Mouse (Mus musculus) midbrain, embryonic 15.5 days (tissue): ENCODE measurements around the gene Rnf39. TPM values are rescaled to one million over a fixed set of nuclear protein-coding genes. Genes with fewer than 3 reads are reported as not detected.

Experiments
- ATAC-seq: fragments of 200-750 bp; cut with Nextera tagmentation; replicated peaks from 2 replicates; pipeline ENCODE4 v1.8.0; 2017; ENCODE audit warnings: moderate TSS enrichment
- H3K27ac ChIP-seq: fragments of 300-500 bp; sonication (generic); 2 replicates; pipeline ENCODE4 v1.5.1; 2015; ENCODE audit warnings: mild to moderate bottlenecking, inconsistent platforms
- H3K27me3 ChIP-seq: fragments of 300-500 bp; sonication (generic); replicated peaks from 2 replicates; pipeline ENCODE4 v1.6.1; 2015; ENCODE audit warnings: inconsistent platforms
- H3K36me3 ChIP-seq: fragments of 300-500 bp; sonication (generic); replicated peaks from 2 replicates; pipeline ENCODE4 v1.6.1; 2015; ENCODE audit warnings: inconsistent platforms
- H3K4me1 ChIP-seq: fragments of 300-500 bp; sonication (generic); 2 replicates; pipeline ENCODE4 v1.6.1; 2015; ENCODE audit warnings: inconsistent platforms
- H3K4me2 ChIP-seq: fragments of 300-500 bp; sonication (generic); 2 replicates; pipeline ENCODE4 v1.6.1; 2015; ENCODE audit warnings: inconsistent platforms, mild to moderate bottlenecking, moderate library complexity
- H3K4me3 ChIP-seq: fragments of 300-500 bp; sonication (generic); 2 replicates; pipeline ENCODE4 v1.5.1; 2015; ENCODE audit warnings: mild to moderate bottlenecking, inconsistent platforms
- H3K9ac ChIP-seq: fragments of 300-500 bp; sonication (generic); 2 replicates; pipeline ENCODE4 v1.6.1; 2015; ENCODE audit warnings: mild to moderate bottlenecking, inconsistent platforms
- H3K9me3 ChIP-seq: fragments of 300-500 bp; sonication (generic); 2 replicates; pipeline ENCODE4 v1.6.1; 2016; ENCODE audit warnings: inconsistent platforms
- WGBS: fragments of 180-500 bp; shearing (Covaris S2); methylation state at CpG from one replicate; pipeline ENCODE4 v1.1.7; 2015; ENCODE audit warnings: mixed read lengths; 5-methylcytosine and 5-hydroxymethylcytosine counted together
- polyA plus RNA-seq: library from polyadenylated mRNA; unstranded; fragments of >200 nt; fragmentation: Nextera tagmentation; extraction: Ambion mirVana; gene quantifications from 2 replicates; pipeline ENCODE4 v1.2.1, GENCODE M21; 2015

Rnf39 gene
- polyA plus RNA-seq, 1 experiment from 2014 or later = 1.7 TPM

DNA sequence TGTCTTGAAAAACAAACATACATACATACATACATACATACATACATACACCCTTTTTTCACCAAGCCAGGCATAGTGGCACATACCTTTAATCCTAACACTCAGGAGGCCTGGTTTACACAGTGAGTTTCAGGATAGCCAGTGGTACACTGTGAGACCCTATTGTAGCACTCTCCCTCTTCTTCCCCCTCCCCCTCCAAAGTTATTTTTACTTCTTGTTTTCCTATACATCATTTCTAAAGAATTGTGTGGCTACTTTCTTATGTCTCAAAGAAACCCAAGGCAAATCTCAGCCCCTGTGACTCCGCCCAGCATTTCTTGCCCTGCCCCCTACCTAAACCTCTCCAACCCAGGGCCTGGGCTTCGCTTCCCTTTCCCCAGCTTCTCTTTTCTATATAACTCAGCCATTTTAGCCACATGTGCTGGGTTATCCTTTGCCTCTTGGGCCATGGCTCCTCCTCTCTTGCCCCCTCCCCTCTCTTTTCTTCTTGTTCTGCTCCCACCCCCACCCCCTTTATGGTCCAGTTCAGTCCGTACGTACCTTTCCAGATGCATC, 51.1 kb downstream of the Rnf39 start:
- Histone ChIP-seq H3K27ac (no peak overlapping the region), H3K9me3 (no peaks in the 10 kb centered on the region), H3K27me3 (peaks cover 6% of the 10 kb centered on the region), H3K4me3 (no peak overlapping the region), H3K9ac (no peak overlapping the region), H3K36me3 (no peaks in the 10 kb centered on the region), H3K4me2 (no peak overlapping the region), H3K4me1 (no peaks in the 10 kb centered on the region)
- 88% methylated on average over 4 of the region's 4 CpGs for WGBS
- no peak for ATAC-seq

DNA sequence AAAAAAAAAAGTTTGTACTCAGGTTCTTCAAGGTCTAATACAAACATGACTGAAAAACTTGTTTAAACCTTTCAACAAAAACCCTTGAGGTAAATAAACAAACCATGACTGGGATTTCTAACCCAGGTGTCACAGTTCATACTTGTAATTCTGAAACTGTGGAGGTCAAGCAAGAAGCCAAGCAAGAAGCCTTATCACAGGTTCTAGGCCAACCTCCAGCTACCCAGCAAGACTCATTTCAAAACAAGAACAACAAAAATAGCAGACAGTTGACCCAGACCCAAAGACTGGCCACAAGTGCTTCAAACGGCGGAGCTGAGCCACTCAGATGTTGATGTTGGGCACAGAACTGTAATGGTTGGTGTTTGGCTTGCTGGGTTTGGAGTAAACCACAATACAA, 51.8 kb downstream of the Rnf39 start:
- Histone ChIP-seq H3K4me3 (no peak overlapping the region), H3K27ac (no peak overlapping the region), H3K4me2 (no peak overlapping the region), H3K9ac (no peak overlapping the region), H3K27me3 (peaks cover 2% of the 10 kb centered on the region), H3K4me1 (no peaks in the 10 kb centered on the region), H3K9me3 (no peaks in the 10 kb centered on the region), H3K36me3 (no peaks in the 10 kb centered on the region)
- no peak for ATAC-seq
- WGBS = 84% methylated on average over 2 of the region's 2 CpGs

DNA sequence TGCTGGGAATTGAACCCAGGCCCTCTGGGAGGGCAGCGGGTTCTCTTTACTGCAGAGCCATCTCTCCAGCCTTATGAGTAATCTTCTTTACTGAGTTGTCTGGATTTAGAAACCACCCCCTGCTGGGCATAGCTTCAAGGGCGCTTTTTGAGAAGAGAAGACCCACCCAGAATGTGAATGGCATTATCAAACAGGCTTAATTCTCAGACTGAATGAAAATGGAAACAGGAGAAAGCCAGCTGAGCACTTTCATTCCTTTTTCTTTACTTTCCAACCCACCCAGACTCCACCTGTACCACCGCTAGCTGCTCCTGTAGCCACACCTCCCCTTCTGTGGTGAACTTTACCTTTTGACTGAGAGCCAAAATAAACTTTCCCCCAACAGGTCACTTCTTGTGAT, 52.7 kb downstream of the Rnf39 start:
- no peaks in the 10 kb centered on the region for H3K27me3 ChIP-seq
- H3K4me3 ChIP-seq = no peak overlapping the region
- 44% methylated on average over 3 of the region's 3 CpGs for WGBS
- no peaks in the 10 kb centered on the region for H3K9me3 ChIP-seq
- no peak for ATAC-seq
- no peak overlapping the region for H3K9ac ChIP-seq
- no peak overlapping the region for H3K4me2 ChIP-seq
- H3K27ac ChIP-seq = no peak overlapping the region
- no peaks in the 10 kb centered on the region for H3K4me1 ChIP-seq
- H3K36me3 ChIP-seq = no peaks in the 10 kb centered on the region

DNA sequence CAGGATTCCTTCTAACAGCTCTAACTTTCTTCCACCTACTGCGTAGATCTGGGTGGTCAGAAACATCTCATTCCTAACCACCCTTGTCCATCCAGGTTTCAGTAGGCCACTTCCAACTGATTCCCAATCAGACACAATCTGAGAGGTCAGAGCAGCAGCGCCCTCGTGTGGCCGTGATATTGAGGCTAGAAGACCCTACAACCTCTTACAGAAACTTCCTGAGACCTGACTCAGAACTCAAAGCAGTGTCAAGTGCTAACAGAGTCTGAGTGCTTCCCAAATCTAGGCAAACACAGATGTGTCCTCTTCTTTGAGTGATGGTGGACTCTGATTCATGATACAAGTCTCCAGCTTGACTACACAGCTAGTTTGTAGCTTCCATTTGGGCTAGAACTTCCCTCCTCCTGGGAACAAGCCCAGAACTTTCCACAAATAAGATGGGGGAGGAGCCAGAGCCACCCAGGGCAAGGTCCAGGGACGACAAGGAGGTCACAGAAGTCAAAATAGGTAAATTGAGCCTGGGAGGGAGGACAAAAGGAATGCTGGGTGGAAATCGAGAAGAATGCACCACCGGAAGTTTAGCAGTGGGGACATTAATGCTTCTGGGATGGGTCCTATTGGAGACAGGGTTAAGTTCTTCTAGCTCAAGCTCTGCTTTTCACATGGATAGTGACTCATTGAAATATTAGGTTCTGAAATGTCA, 54.5 kb downstream of the Rnf39 start:
- WGBS = 30% methylated on average over 7 of the region's 7 CpGs
- Histone ChIP-seq H3K36me3 (no peaks in the 10 kb centered on the region), H3K27me3 (no peaks in the 10 kb centered on the region), H3K4me3 (no peak overlapping the region), H3K4me1 (0 out of 2 replicates have a peak, but pooled peaks cover 2% of the 10 kb centered on the region), H3K9me3 (no peaks in the 10 kb centered on the region), H3K27ac (no peak overlapping the region), H3K4me2 (no peak overlapping the region), H3K9ac (no peak overlapping the region)
- no peak for ATAC-seq

Other genes starting within 250 kb of the Rnf39 start
- gene H2-M10.5, start 170.0 kb upstream of the Rnf39 start, polyA plus RNA-seq = not detected in 2 replicates
- gene H2-M10.6, start 130.7 kb upstream of the Rnf39 start, polyA plus RNA-seq = not detected in 2 replicates
- gene Trim26, start 105.8 kb upstream of the Rnf39 start, polyA plus RNA-seq = 46.1 and 51.7 TPM in 2 replicates
- 0.79 and 1.2 TPM in 2 replicates for gene Trim15, start 75.7 kb upstream of the Rnf39 start, polyA plus RNA-seq
- 1.2 and 1.5 TPM in 2 replicates for gene Trim10, start 73.3 kb upstream of the Rnf39 start, polyA plus RNA-seq
- gene Trim40, start 52.8 kb upstream of the Rnf39 start, polyA plus RNA-seq = not detected in 2 replicates
- gene Trim31, start 44.8 kb upstream of the Rnf39 start, polyA plus RNA-seq = not detected in 2 replicates
- gene Ppp1r11, start 8.8 kb downstream of the Rnf39 start, polyA plus RNA-seq = 163 and 172 TPM in 2 replicates
- 51.0 and 52.7 TPM in 2 replicates for gene Znrd1, start 15.6 kb downstream of the Rnf39 start, polyA plus RNA-seq
- gene Znrd1as, start 15.7 kb downstream of the Rnf39 start, polyA plus RNA-seq = 4.7 and 4.9 TPM in 2 replicates
- 0.40 and 0.68 TPM in 2 replicates for gene 2410137M14Rik, start 38.3 kb downstream of the Rnf39 start, polyA plus RNA-seq
- 3.4 and 3.8 TPM in 2 replicates for gene H2-M5, start 46.6 kb downstream of the Rnf39 start, polyA plus RNA-seq
- 289 and 324 TPM in 2 replicates for gene Zfp57, start 58.2 kb downstream of the Rnf39 start, polyA plus RNA-seq
- 2.4 and 3.7 TPM in 2 replicates for gene Mog, start 80.5 kb downstream of the Rnf39 start, polyA plus RNA-seq
- gene Gabbr1, start 103.0 kb downstream of the Rnf39 start, polyA plus RNA-seq = 86.4 and 88.8 TPM in 2 replicates
- 0.06 TPM in 1 of 2 replicates, not detected in the other for gene Olfr90, start 145.6 kb downstream of the Rnf39 start, polyA plus RNA-seq
- gene Olfr91, start 155.4 kb downstream of the Rnf39 start, polyA plus RNA-seq = not detected in 2 replicates
- gene Olfr92, start 177.2 kb downstream of the Rnf39 start, polyA plus RNA-seq = not detected in 2 replicates
- gene Olfr93, start 218.6 kb downstream of the Rnf39 start, polyA plus RNA-seq = not detected in 2 replicates